Mouse (Mus musculus) cerebellum, adult 18-20 months (tissue): ENCODE data around the gene Socs5.
A peak's percentile ranks its signal among the peaks of the same experiment; 100 is the strongest.

Experiments
- DNase-seq, 2 experiments: peaks; one replicate each; pipeline ENCODE4 v3.0.0; 2021

Socs5 gene

DNA sequence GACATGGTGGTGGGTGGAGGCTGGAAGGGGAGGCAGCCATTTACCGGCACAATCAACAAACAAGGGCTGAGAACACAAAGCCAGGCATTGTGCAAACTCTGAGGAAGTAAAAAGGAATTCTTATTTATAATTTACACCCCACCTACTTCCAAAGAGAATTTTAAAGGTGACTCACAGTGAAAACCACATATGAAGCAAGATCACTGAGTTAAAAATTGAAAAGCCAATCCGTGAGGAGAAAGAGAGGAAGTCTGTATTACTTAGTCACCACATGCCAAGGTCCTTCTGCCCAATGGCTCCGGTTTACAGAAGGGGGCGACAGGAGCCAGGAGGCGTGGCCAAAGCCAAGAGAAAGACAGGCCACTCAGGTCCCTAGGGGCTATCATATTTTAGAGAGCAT, 62.9 kb downstream of the Socs5 start:
- no peak for DNase-seq

DNA sequence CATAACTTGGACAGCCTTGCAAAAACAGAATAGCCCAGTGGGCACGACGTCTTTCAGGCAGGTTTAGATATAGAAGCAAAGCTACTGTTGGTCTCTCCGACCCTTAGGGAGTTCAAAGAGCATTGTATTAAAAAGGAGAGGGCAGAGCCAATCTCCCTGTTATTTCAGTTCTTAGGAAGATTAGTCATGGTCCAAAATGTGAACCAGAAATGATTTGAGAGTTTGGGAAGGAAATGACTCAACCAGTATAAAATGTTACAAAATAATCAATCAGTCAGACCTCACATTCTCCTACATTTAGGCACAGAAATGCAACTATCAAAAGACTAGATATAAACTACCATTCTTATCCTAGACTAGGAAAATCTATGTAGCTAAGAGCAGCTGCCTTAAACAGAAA, 64.6 kb downstream of the Socs5 start:
- DNase-seq, result no peak

GRCm38 (mm10) chr17:87173966-87174365, 66.5 kb downstream of the Socs5 start:
- DNase-seq, result no peak

GRCm38 (mm10) chr17:87174651-87175331, 67.3 kb downstream of the Socs5 start:
- no peak for DNase-seq

DNA sequence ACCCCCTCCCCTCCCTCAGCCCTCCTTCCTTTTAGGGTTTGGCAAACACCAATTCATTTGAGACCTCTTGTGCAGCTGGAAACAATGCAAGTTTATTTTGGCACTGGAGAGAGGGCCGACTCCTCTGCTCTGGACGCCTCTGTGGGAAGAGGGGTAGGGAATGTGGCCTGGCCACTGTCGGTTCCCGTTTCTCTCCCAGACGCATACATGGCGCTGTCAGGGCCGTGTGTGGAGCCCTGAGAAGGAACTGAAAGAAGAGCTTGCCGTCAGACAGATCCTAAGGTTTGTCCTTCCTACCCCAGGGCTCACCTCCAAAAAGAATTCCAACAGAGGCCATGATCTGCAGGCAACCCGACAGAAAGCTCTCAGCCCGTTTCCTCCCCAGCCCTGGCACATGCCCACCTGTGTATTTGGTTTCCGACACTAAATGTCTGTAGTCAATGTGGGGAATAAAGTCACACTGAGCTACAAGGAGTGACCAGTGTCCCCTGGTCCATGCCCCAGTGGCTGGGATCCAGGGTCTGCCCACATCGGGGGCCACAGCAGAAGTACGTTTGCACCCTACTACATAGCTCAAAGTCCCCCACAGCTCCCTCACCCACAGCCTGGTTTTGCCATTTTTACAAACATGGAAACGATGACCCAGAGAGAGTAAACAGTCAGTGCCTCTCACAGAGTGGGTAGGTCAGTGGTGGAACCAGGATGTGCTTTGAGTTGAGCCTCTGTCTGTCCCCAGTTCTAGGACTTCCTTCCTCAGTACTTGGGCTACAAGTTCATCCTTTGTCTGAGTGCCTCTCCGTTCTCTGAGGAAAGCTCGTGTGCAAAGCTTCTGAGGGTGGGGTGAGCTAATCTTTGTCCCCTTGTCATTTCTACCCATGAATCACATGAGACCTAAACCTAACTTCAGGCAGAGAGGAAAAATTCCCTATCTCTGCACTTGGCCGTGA, 68.9 kb downstream of the Socs5 start:
- no peak for DNase-seq

DNA sequence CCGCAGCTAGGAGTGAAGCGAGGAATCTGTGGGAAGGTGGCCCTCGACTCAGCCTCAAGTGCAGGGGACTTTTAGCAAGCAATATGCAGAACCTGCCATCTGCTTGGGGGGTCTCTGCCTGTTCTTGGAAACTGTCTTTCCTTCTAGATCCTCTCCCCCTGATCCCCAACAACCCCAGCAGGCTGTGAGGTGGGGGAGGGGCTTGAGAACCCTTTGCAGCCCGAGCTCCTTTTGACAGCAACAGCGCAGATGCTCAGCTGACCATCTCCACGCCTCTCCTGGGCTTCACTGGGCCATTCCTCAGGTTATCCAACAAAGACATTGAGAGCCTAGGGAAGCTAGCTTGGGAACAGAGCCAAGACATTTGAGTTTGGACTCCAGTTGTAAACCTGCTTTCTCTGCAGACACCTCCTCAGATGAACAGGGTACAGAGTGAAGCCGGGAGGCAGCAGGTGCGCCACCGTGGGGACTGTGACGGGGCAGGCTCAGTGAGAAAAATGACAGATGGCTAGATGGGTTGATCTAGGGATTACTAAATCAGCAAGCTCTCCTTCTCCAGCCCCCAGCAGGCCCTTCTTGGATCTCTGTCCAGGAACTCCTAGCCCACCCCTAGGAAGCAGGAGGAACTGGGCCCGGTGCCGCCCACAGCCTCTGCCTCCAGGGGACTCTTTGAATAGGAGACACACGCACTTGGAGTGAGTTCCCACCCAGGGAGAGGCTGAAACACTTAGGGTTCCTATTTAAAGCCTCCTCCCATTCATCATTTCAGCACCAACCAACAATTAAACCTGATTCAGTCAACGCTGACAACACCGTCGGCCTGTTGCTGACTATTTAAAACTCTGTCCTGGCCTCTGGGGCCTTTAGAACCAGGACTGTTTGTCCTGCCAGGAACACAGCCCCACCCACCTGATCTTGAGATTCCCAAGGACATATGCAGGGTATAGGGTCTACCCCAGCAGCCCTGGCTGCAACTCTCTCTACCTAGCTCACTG, 71.4 kb downstream of the Socs5 start:
- DNase-seq, result peak; percentile 46 to 50

DNA sequence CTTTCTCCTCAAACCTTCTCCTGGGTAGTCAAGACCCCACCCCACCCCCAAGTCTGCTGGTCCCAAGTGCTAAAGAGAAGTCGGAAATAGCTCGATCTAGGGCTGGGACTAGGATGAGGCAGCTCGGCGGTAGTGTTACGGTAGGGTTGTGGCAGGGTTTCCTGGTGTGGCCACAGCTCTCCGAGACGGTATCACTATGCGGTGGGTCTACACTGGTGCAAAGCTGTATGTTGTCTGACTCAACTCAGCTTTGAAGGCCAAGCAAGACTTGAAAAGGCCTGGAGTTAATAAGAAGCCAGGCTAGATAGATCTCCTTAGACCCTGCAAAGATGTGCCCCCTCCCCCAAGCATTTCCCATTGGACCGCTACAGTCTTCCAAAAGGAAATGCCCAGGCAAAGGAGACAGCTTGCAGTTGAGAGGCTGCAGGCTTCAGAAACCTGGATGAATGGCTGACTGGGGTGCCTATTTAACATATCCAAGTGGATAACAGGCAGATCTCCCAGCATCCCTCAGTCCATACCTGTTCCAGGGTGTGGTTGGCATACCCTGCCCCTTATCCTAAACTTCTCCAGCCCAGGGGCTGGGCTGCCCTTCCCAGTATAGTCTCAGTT, 72.6 kb downstream of the Socs5 start:
- no peak for DNase-seq

GRCm38 (mm10) chr17:87181683-87182346, 74.3 kb downstream of the Socs5 start:
- no peak for DNase-seq

DNA sequence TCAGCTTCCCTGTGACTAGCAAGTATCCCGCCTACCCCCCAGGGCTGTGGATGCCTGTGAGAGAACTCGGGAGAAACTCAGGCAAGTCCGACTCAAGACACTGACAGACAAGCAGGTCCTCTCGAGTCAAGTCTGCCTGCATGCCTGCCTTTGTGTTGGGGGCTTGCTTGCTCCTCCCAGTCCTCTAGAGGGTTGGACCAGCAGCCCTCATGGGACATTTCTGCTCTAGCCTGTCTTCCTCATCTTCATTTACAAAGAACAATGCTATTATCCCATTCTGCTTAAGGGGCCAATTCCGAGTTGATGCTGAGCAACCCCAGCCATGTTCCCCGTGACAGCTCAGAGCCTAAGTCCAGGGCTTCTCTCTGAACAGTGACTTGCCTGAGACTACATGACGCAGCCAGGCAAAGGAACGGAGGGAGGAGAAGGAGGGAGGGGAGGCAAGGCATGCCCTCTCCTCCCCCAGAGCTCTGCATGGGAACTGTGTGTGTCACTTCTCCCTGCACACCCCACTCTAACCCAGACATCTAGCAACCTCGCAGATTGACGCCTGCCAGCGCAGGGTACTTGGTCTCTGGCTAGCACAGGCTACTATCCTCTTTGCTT, 78.1 kb downstream of the Socs5 start:
- DNase-seq, result no peak

GRCm38 (mm10) chr17:87187005-87187404, 79.5 kb downstream of the Socs5 start:
- DNase-seq, result no peak
